Mouse (Mus musculus) intestine, postnatal 0 days (tissue): ENCODE measurements at regions not wholly inside any gene's neighbourhood (a gene's known extent, or its start where the extent isn't known, plus 50 kb on each side); places are given as distances from the start of the nearest gene placed in this dataset.

Experiments used
- ATAC-seq: fragments of 200-750 bp; cut with Nextera tagmentation; 2 replicates; pipeline ENCODE4 v1.8.0; 2017; ENCODE audit warnings: mild to moderate bottlenecking, moderate TSS enrichment, moderate library complexity
- H3K27ac ChIP-seq: fragments of 300-500 bp; sonication (generic); 2 replicates; pipeline ENCODE4 v1.5.1; 2014; ENCODE audit warnings: mild to moderate bottlenecking, low read depth, low read length, moderate library complexity
- H3K27me3 ChIP-seq: fragments of 300-500 bp; sonication (generic); replicated peaks from 2 replicates; pipeline ENCODE4 v1.6.1; 2014; ENCODE audit warnings: low read length, mixed read lengths; ENCODE audit not compliant: control insufficient read depth, insufficient read depth
- H3K36me3 ChIP-seq: fragments of 300-500 bp; sonication (generic); 2 replicates; pipeline ENCODE4 v1.6.1; 2014; ENCODE audit warnings: mild to moderate bottlenecking, moderate library complexity; ENCODE audit not compliant: control insufficient read depth, insufficient read depth
- H3K4me1 ChIP-seq: fragments of 300-500 bp; sonication (generic); replicated peaks from 2 replicates; pipeline ENCODE4 v1.6.1; 2014; ENCODE audit warnings: antibody characterized with exemption, low read length, mixed read lengths; ENCODE audit not compliant: control insufficient read depth, insufficient read depth
- H3K4me2 ChIP-seq: fragments of 300-500 bp; sonication (generic); replicated peaks from 2 replicates; pipeline ENCODE4 v1.6.1; 2014; ENCODE audit warnings: low read depth, mild to moderate bottlenecking, moderate library complexity
- H3K4me3 ChIP-seq: fragments of 300-500 bp; sonication (generic); 2 replicates; pipeline ENCODE4 v1.5.1; 2014; ENCODE audit warnings: low read depth, low read length
- H3K9ac ChIP-seq: fragments of 300-500 bp; sonication (generic); 2 replicates; pipeline ENCODE4 v1.6.1; 2014; ENCODE audit warnings: mild to moderate bottlenecking, low read depth, low read length
- H3K9me3 ChIP-seq: fragments of 300-500 bp; sonication (generic); 2 replicates; pipeline ENCODE4 v1.6.1; 2016; ENCODE audit warnings: mixed run types; ENCODE audit not compliant: control insufficient read depth
- CTCF ChIP-seq: sonication (generic); IDR thresholded peaks from 2 replicates; pipeline ENCODE4 v1.5.1; 2016; ENCODE audit warnings: low read depth, mild to moderate bottlenecking, control low read depth, antibody characterized with exemption, moderate library complexity
- WGBS: fragments of 180-500 bp; shearing (Covaris S2); extraction: QIAGEN DNeasy Blood & Tissue Kit; methylation state at CpG from one replicate; pipeline ENCODE4 v1.1.7; 2014; 5-methylcytosine and 5-hydroxymethylcytosine counted together

DNA sequence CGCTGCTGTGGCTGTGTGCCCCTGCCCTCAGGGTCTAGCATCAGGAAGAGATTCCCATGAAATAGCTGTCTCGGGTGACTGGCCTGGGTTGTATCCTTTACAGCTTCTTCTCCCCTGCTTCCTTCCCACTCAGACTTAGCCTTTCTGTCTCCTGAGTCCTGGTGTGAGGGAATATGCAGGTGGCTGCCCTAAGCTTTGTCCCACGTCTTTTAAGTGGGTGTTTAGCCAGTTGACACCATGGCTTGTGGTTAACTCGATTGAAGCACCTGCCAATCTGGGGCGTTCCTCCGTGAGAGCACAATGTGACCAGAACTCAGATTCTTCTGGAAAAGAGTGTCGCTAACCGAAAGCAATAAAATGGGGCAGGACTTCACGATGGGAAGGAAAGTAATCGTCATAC lies 369.4 kb upstream of the 3110018I06Rik start:
- no peak for ATAC-seq
- no peak overlapping the region for H3K9ac ChIP-seq
- H3K4me2 ChIP-seq: no peak overlapping the region
- H3K4me1 ChIP-seq: no peaks in the 10 kb centered on the region
- H3K27ac ChIP-seq: no peak overlapping the region
- no peaks in the 10 kb centered on the region for H3K36me3 ChIP-seq
- no peaks in the 10 kb centered on the region for H3K27me3 ChIP-seq
- WGBS: 70% methylated on average over 10 of the region's 10 CpGs
- no peaks in the 10 kb centered on the region for H3K9me3 ChIP-seq
- no peak for TF ChIP-seq CTCF
- no peak overlapping the region for H3K4me3 ChIP-seq

DNA sequence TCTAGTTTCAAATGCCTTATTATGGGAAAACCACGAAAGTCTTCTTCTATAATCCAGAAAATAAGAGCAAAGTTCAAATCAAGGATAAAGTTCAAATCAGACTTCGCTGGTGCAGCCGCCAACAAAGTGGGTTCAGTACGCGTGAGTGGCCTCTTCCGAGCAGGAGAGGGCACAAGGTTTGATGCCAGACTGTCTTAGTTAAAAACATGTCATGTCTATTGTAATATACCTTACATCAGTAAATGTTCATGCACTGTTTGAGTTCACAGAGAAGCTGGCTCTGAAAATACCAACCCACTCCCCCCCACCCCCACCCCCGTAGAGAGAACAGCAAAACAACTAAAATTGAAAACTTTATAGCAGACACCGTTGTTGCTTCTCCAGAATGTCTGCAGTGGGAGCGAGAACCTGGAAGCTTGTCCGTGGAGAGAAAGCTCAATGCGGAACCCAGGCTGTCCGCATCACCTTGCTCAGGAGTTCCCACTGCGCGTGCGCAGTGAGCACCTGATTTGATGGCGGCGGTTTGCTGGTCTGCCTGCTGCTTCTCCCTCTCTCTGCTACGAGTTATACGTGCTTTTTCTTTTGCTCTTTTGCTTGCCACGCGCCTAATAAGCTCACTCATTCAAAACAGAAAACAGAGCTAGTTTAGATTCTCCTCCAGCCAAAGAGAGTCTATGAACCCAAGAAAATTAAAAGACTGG lies 367.8 kb upstream of the 3110018I06Rik start:
- Histone ChIP-seq H3K4me2 (no peak overlapping the region), H3K9ac (no peak overlapping the region), H3K4me1 (no peaks in the 10 kb centered on the region), H3K27ac (no peak overlapping the region), H3K4me3 (no peak overlapping the region), H3K27me3 (no peaks in the 10 kb centered on the region), H3K36me3 (no peaks in the 10 kb centered on the region), H3K9me3 (no peaks in the 10 kb centered on the region)
- TF ChIP-seq CTCF: no peak
- ATAC-seq: no peak
- 87% methylated on average over 21 of the region's 21 CpGs for WGBS

DNA sequence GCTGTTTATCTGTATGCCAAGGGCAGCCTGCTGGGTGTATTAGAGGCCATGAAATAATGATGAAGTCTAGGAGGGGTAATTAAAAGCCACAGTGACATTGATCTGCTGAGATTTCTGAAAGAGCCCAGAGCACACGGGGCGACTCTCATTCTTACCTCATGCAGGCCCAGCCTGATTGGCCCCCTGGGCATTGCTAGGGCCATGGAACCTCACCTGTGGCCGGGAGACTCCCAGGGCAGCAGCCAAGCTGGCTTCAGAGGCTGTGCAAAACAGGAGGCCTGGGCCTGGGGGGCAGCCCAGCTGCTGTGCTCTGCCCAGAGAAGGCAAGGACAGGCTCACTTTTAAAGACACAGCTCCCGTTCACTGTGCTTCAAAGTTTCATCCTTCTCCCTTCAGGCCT lies 366.4 kb upstream of the 3110018I06Rik start:
- no peak overlapping the region for H3K4me2 ChIP-seq
- no peak for ATAC-seq
- no peak overlapping the region for H3K4me3 ChIP-seq
- H3K36me3 ChIP-seq: no peaks in the 10 kb centered on the region
- H3K27ac ChIP-seq: no peak overlapping the region
- H3K27me3 ChIP-seq: no peaks in the 10 kb centered on the region
- WGBS: 74% methylated on average over 4 of the region's 4 CpGs
- H3K9ac ChIP-seq: no peak overlapping the region
- no peaks in the 10 kb centered on the region for H3K9me3 ChIP-seq
- no peak for TF ChIP-seq CTCF
- no peaks in the 10 kb centered on the region for H3K4me1 ChIP-seq

DNA sequence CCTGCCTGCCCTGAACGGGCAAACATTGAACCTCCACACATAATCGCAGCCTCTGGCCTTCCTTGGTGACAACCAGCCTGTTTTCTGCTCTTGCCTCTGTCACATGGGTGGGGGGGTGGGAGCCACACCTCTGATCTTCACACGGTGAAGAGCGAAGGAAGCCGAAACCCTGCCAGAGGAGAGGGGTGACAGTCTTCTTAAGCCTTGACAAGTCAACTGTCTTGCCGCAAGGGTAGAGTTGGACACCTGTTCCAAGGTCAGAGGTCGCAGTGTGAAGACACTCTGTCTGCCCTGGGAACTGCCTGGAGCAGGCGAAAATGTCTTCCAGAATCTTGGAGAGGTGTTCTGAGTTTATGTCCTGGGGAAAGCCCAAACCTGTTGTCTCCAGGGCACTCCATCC lies 364.8 kb upstream of the 3110018I06Rik start:
- no peak overlapping the region for H3K4me3 ChIP-seq
- no peak for TF ChIP-seq CTCF
- H3K9me3 ChIP-seq: no peaks in the 10 kb centered on the region
- WGBS: 81% methylated on average over 8 of the region's 8 CpGs
- H3K27ac ChIP-seq: no peak overlapping the region
- H3K4me1 ChIP-seq: no peaks in the 10 kb centered on the region
- H3K4me2 ChIP-seq: no peak overlapping the region
- ATAC-seq: no peak
- no peaks in the 10 kb centered on the region for H3K36me3 ChIP-seq
- H3K9ac ChIP-seq: no peak overlapping the region
- H3K27me3 ChIP-seq: no peaks in the 10 kb centered on the region

DNA sequence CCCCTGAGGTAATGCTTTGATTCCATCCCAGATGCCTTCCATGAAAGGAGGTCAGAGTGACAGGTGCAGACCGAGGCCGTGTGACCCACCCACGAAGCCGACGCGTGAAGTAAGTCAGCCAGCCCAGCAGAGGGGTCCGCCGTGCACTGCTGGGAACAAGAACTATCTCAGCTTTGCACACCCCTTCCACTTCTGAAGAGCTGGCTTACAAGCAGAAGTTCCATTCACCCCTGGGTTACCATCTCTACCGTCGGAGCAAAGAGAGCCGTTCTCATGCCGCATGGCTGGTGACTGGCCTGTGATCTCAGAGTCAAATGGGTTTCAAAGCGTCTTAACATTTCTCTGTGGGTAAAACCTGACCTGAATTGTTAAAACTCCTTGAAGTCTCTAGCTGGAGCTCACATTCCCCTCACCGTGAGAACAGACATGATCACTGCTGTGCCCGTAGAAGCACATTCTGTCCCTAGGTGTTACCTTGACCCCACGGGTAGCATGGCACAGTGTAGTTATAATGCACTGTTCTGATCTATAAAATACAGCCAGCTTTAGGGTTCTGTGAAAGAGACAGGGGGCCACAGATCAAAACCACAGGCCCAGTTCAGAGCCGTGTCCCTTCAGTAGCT lies 364.1 kb upstream of the 3110018I06Rik start:
- no peak for ATAC-seq
- H3K9me3 ChIP-seq: no peaks in the 10 kb centered on the region
- H3K27ac ChIP-seq: no peak overlapping the region
- H3K27me3 ChIP-seq: no peaks in the 10 kb centered on the region
- no peaks in the 10 kb centered on the region for H3K36me3 ChIP-seq
- TF ChIP-seq CTCF: no peak
- 90% methylated on average over 17 of the region's 17 CpGs for WGBS
- H3K4me3 ChIP-seq: no peak overlapping the region
- H3K9ac ChIP-seq: no peak overlapping the region
- H3K4me1 ChIP-seq: no peaks in the 10 kb centered on the region
- H3K4me2 ChIP-seq: no peak overlapping the region

DNA sequence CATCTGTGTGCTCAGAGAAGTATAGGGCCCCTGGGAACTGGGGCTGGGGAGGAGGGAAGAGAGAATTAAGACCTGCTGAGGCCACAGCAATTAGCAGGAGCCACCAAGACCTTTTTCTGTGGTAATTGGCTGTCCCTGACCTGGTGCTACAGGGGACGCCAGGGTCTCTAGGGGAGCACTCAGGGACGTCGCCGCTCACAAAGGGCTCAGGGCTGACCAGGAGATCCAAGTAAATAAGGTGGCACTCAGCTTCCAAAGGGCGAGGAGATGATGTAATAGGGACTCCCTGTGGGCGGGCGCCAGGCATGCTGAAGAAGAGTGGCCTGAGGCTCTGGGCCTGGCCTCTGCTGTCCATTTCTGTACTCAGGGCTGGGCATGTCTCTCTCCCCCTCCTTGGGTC lies 363.2 kb upstream of the 3110018I06Rik start:
- H3K4me1 ChIP-seq: no peaks in the 10 kb centered on the region
- ATAC-seq: no peak
- H3K36me3 ChIP-seq: no peaks in the 10 kb centered on the region
- H3K4me2 ChIP-seq: no peak overlapping the region
- no peaks in the 10 kb centered on the region for H3K9me3 ChIP-seq
- no peaks in the 10 kb centered on the region for H3K27me3 ChIP-seq
- TF ChIP-seq CTCF: no peak
- H3K27ac ChIP-seq: no peak overlapping the region
- WGBS: 70% methylated on average over 7 of the region's 7 CpGs
- H3K4me3 ChIP-seq: no peak overlapping the region
- H3K9ac ChIP-seq: no peak overlapping the region

DNA sequence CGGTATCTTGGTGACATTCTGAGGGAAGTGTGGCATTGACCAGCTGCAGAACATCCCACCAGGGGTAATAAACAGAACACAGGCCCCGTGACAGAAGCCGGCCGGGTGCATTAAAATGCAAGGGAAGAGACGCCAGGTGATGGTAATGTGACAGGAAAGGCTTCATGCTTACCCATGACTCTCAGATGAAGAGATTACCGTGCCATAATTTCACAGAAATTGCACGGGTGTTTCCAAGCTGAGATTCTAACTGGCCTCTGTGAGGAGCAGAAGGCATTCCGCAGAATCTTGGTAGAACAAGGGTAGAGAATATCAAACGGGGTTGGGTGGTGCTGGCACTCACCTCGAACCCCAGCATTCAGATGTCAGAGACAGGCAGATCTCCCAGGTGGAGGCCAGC lies 362.4 kb upstream of the 3110018I06Rik start:
- no peak overlapping the region for H3K9ac ChIP-seq
- H3K27me3 ChIP-seq: no peaks in the 10 kb centered on the region
- H3K36me3 ChIP-seq: no peaks in the 10 kb centered on the region
- H3K9me3 ChIP-seq: no peaks in the 10 kb centered on the region
- H3K4me3 ChIP-seq: no peak overlapping the region
- WGBS: 71% methylated on average over 10 of the region's 10 CpGs
- no peak overlapping the region for H3K27ac ChIP-seq
- H3K4me2 ChIP-seq: no peak overlapping the region
- no peak for ATAC-seq
- no peak for TF ChIP-seq CTCF
- no peaks in the 10 kb centered on the region for H3K4me1 ChIP-seq
